Mouse (Mus musculus) CH12.LX (cell line): ENCODE results near the gene Pkn2. TPM values are rescaled to one million over a fixed set of nuclear protein-coding genes. Genes with fewer than 3 reads are reported as not detected.

Experiments
- DNase-seq: peaks from one replicate; pipeline ENCODE4 v3.0.0-alpha.2; 2013; ENCODE audit errors: extremely low read depth
- H3K27ac ChIP-seq: 2 replicates; pipeline ENCODE4 v1.5.1; 2012; ENCODE audit warnings: low read depth, mild to moderate bottlenecking, control low read depth, moderate library complexity; ENCODE audit not compliant: insufficient read depth
- H3K27me3 ChIP-seq: replicated peaks from 2 replicates; pipeline ENCODE3; 2012; ENCODE audit warnings: inconsistent platforms
- H3K36me3 ChIP-seq, 2 experiments: replicated peaks in 1 of 2; 2 replicates each; pipeline versions ENCODE3 to v1.6.1; 2012; ENCODE audit warnings: inconsistent platforms in 1 of 2, low read length in 1 of 2, mild to moderate bottlenecking in 1 of 2, mixed read lengths in 1 of 2, moderate library complexity in 1 of 2; ENCODE audit not compliant: control insufficient read depth in 1 of 2, insufficient read depth in 1 of 2
- H3K4me1 ChIP-seq, 2 experiments: 2 replicates each; pipeline ENCODE4 v1.6.1; 2012; ENCODE audit warnings: inconsistent platforms in 1 of 2, moderate library complexity in 1 of 2; ENCODE audit not compliant: insufficient read depth in 2 of 2, control insufficient read depth in 1 of 2
- H3K4me2 ChIP-seq: 2 replicates; pipeline ENCODE4 v1.6.1; 2012; ENCODE audit warnings: low read depth, mild to moderate bottlenecking, control low read depth; ENCODE audit not compliant: poor library complexity, insufficient read depth, severe bottlenecking
- H3K4me3 ChIP-seq, 3 experiments: fragments of 150-350 bp in 1 of 3; sonication (generic) in 1 of 3; replicated peaks in 1 of 3; 2 replicates each; pipeline versions ENCODE3 to v1.5.1; 2011 to 2012; ENCODE audit warnings: low read depth in 2 of 3, low read length in 2 of 3, mild to moderate bottlenecking in 2 of 3, moderate library complexity in 2 of 3, control low read depth in 1 of 3, improper control_type of control experiment in 1 of 3, inconsistent platforms in 1 of 3, mixed read lengths in 1 of 3; ENCODE audit not compliant: poor library complexity in 1 of 3
- H3K79me2 ChIP-seq: replicated peaks from 2 replicates; pipeline ENCODE4 v1.6.1; 2012; ENCODE audit warnings: mild to moderate bottlenecking, moderate library complexity; ENCODE audit not compliant: control insufficient read depth, poor library complexity, insufficient read depth, severe bottlenecking; ENCODE audit errors: extremely low read depth
- H3K9ac ChIP-seq: 2 replicates; pipeline ENCODE4 v1.6.1; 2012; ENCODE audit warnings: low read depth, mild to moderate bottlenecking, control low read depth, moderate library complexity; ENCODE audit not compliant: insufficient read depth
- H3K9me3 ChIP-seq: replicated peaks from 2 replicates; pipeline ENCODE3; 2012; ENCODE audit warnings: low read length, inconsistent platforms, mixed read lengths
- CHD2 ChIP-seq: IDR thresholded peaks from 2 replicates; pipeline ENCODE4 v1.6.1; 2011; ENCODE audit warnings: low read length, improper control_type of control experiment
- CTCF ChIP-seq, 2 experiments: IDR thresholded peaks in 1 of 2; conservative IDR thresholded peaks in 1 of 2; 2 replicates each; pipeline ENCODE4 v1.5.1; 2011 to 2012; ENCODE audit warnings: low read depth in 2 of 2, low read length in 2 of 2, improper control_type of control experiment in 1 of 2, inconsistent platforms in 1 of 2, mild to moderate bottlenecking in 1 of 2, moderate library complexity in 1 of 2
- ELF1 ChIP-seq: IDR thresholded peaks from 2 replicates; pipeline ENCODE4 v1.6.1; 2014; ENCODE audit warnings: low read depth, mild to moderate bottlenecking, inconsistent platforms, low read length, improper control_type of control experiment
- ETS1 ChIP-seq: conservative IDR thresholded peaks from 2 replicates; pipeline ENCODE4 v1.6.1; 2012; ENCODE audit warnings: low read depth, mild to moderate bottlenecking, inconsistent platforms, low read length, improper control_type of control experiment, moderate library complexity
- JUN ChIP-seq: IDR thresholded peaks from 2 replicates; pipeline ENCODE4 v1.6.1; 2011; ENCODE audit warnings: low read depth, mild to moderate bottlenecking, low read length, improper control_type of control experiment, moderate library complexity; ENCODE audit not compliant: insufficient read depth
- JUND ChIP-seq: conservative IDR thresholded peaks from 2 replicates; pipeline ENCODE4 v1.6.1; 2011; ENCODE audit warnings: low read depth, low read length, improper control_type of control experiment
- KAT2A ChIP-seq: IDR thresholded peaks from 2 replicates; pipeline ENCODE4 v1.6.1; 2012; ENCODE audit warnings: low read length, improper control_type of control experiment, inconsistent platforms; ENCODE audit not compliant: insufficient replicate concordance
- MAX ChIP-seq: IDR thresholded peaks from 2 replicates; pipeline ENCODE4 v1.6.1; 2011; ENCODE audit warnings: low read length, improper control_type of control experiment
- MAZ ChIP-seq: IDR thresholded peaks from 2 replicates; pipeline ENCODE4 v1.6.1; 2012; ENCODE audit warnings: low read depth, mild to moderate bottlenecking, inconsistent platforms, low read length, improper control_type of control experiment, moderate library complexity
- MXI1 ChIP-seq: IDR thresholded peaks from 2 replicates; pipeline ENCODE4 v1.6.1; 2011; ENCODE audit warnings: mild to moderate bottlenecking, low read depth, low read length, improper control_type of control experiment
- MYC ChIP-seq: IDR thresholded peaks from 2 replicates; pipeline ENCODE4 v1.6.1; 2011; ENCODE audit warnings: low read depth, mild to moderate bottlenecking, improper control_type of control experiment, low read length
- NELFE ChIP-seq: IDR thresholded peaks from 2 replicates; pipeline ENCODE4 v1.6.1; 2011; ENCODE audit warnings: low read depth, low read length, improper control_type of control experiment
- NRF1 ChIP-seq: IDR thresholded peaks from 2 replicates; pipeline ENCODE4 v1.6.1; 2014; ENCODE audit warnings: low read depth, mild to moderate bottlenecking, inconsistent platforms, low read length, improper control_type of control experiment, moderate library complexity
- POLR2A ChIP-seq: IDR thresholded peaks from 2 replicates; pipeline ENCODE4 v1.6.1; 2011; ENCODE audit warnings: low read depth, mild to moderate bottlenecking, improper control_type of control experiment, low read length
- POLR2AphosphoS2 ChIP-seq: IDR thresholded peaks from 2 replicates; pipeline ENCODE4 v1.6.1; 2011; ENCODE audit warnings: low read depth, low read length, improper control_type of control experiment
- TCF12 ChIP-seq: IDR thresholded peaks from 2 replicates; pipeline ENCODE4 v1.6.1; 2014; ENCODE audit warnings: low read depth, mild to moderate bottlenecking, inconsistent platforms, low read length, improper control_type of control experiment
- ZC3H11A ChIP-seq: IDR thresholded peaks from 2 replicates; pipeline ENCODE4 v1.6.1; 2012; ENCODE audit warnings: low read depth, mild to moderate bottlenecking, inconsistent platforms, low read length, improper control_type of control experiment
- ZMIZ1 ChIP-seq: IDR thresholded peaks from 2 replicates; pipeline ENCODE4 v1.6.1; 2012; ENCODE audit warnings: low read depth, mild to moderate bottlenecking, inconsistent platforms, low read length, improper control_type of control experiment
- ZNF384 ChIP-seq: IDR thresholded peaks from 2 replicates; pipeline ENCODE4 v1.6.1; 2012; ENCODE audit warnings: low read depth, low read length, improper control_type of control experiment, inconsistent platforms
- dilution Hi-C: fragments of 300-500 bp; cut with MboI; formaldehyde crosslinking; loops from 2 replicates; pipeline ENCODE4 v1.14.3; 2020; ENCODE audit warnings: low sequenced_read_pairs; ENCODE audit not compliant: extremely low pct_unique_long_range_greater_than_20kb, extremely low pct_ligation_motif_present
- in situ Hi-C: fragments of 300-500 bp; cut with MboI; formaldehyde crosslinking; loops from 3 replicates; pipeline ENCODE4 v1.14.3; 2019; ENCODE audit warnings: low sequenced_read_pairs, low pct_ligation_motif_present, low pct_unique_long_range_greater_than_20kb, mixed read lengths
- polyA plus RNA-seq: library from polyadenylated mRNA; unstranded; fragments of >175 nt; gene quantifications from 2 replicates; pipeline ENCODE4 v1.2.1, GENCODE M21; 2012; ENCODE audit warnings: low read depth; ENCODE audit not compliant: insufficient read length
- total RNA-seq, 2 experiments: library from RNA; depleted of rRNA; stranded (reverse); fragments of 300-350 nt in 1 of 2; fragments of >200 nt in 1 of 2; gene quantifications; 2 replicates each; pipeline ENCODE4 v1.2.3; 2012 to 2014

Gene Pkn2
- total and polyA plus RNA-seq, 3 experiments, result 39.5 to 54.3 (median 49.2) TPM

DNA sequence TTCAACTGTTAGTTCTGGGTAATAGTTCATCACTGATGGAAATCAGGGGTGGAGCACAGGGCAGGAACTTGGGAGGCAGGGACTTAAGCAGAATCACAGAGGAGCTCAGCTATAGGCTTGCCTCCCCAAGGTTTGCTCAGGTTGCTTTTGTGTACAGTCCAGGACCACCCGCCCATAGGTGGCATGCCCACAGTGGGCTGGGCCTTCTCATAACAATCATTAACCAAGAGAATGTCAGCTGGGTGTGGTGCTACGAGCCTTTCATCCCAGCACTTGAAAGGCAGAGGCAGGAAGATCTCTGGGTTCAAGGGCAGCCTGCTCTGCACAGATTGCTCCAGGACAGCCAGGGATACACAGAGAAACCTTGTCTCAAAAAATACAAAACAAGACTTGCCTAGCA is 48.1 kb upstream of the Pkn2 start:
- Histone ChIP-seq H3K79me2 (no peaks in the 10 kb centered on the region), H3K36me3 (no peaks in the 10 kb centered on the region), H3K9me3 (no peaks in the 10 kb centered on the region), H3K4me3 (no peak overlapping the region), H3K27me3 (no peaks in the 10 kb centered on the region), H3K27ac (no peak overlapping the region), H3K4me1 (peaks cover 0 to 11% of the 10 kb centered on the region in 2 experiments; a peak in 2 of 4 replicates), H3K9ac (no peak overlapping the region), H3K4me2 (no peak overlapping the region)
- in situ Hi-C loops, result loop anchor here (10.0 kb wide), 1 partner anchor 155 kb away; no protein-coding TSS in a partner anchor
- TF ChIP-seq ETS1 (no peak), ELF1 (no peak), MXI1 (no peak), ZMIZ1 (no peak)
- dilution Hi-C loops, result no loop called here
- DNase-seq, result no peak

DNA sequence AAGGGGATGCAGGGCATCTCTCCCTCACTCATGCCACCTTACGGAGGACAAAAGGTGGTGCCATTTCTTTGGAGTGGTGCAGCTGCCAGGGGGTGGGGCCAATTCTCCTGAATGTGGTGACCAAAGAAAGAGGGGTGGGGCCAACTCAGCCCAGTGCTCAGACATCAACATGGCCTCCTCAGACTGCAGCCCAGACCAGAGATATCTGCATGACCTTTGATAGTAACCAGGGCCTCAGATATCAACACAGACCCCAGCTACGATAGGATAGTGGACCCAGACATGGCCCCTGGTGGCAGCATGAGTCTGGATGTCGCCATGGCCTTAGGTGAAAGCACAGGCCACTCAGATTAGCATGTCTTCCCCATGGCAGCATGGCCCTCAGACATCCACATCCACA is 45.5 kb upstream of the Pkn2 start:
- TF ChIP-seq MAX (no peak), MYC (no peak), ELF1 (no peak), POLR2A (no peak), MAZ (no peak), ETS1 (no peak), CTCF (conservative IDR thresholded peaks at IDR 0.05 in 1 of 2, IDR thresholded peaks at IDR 0.05 in 1 of 2; ENCODE audit: low read depth in 2 of 2, low read length in 2 of 2) (no peak), KAT2A (no peak), NELFE (no peak), NRF1 (no peak), JUND (no peak), JUN (no peak), TCF12 (no peak), MXI1 (no peak), POLR2AphosphoS2 (no peak), ZNF384 (no peak), ZC3H11A (no peak), CHD2 (no peak)
- Histone ChIP-seq H3K4me2 (no peak overlapping the region), H3K9me3 (no peaks in the 10 kb centered on the region), H3K27ac (no peak overlapping the region), H3K36me3 (no peaks in the 10 kb centered on the region), H3K27me3 (no peaks in the 10 kb centered on the region), H3K4me3 (no peak overlapping the region), H3K79me2 (no peaks in the 10 kb centered on the region), H3K9ac (no peak overlapping the region), H3K4me1 (peaks cover 5 to 12% of the 10 kb centered on the region in 2 experiments)
- dilution Hi-C loops (no loop called here), in situ Hi-C loops (loop anchor here (10.0 kb wide), 1 partner anchor 153 kb away; no protein-coding TSS in a partner anchor)
- DNase-seq, result no peak
